In the genomic region with DNA sequence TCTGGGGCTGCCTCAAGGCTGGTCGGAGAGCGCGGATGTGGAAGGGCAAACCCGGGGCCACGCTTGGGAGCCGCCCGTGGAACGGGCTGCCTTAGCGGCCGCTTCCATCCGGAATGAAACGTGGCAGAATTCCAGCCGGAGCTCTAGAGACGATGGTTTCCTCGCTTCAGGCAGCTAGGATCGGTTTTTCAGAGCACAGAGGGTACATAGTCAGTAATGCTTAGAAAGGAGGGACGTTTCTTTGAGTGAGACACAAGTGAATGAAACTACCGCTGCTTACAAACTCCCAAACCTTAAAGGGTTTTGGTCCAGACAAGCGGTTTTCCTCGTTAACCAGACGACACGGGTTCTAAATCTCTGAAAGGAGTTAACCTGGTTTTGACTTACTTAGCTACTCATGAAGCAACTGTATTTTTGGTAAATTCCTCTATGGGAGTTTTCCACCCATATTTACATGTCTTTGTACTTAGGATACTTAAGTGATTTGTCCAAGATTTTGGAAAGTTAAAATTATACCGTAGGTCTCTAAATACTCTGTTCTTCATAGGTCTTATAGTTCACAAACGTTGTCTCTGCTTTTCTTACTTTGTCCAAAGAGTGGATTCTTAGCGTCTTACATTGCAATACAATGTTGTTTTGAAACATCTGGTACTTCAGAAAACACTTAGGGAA, we compare ENCODE assay signal across 8 mouse cellular contexts. TPM values are rescaled to one million over a fixed set of nuclear protein-coding genes. Genes with fewer than 3 reads are reported as not detected.
DNase-seq lines count a peak whose midpoint lies in the region; ATAC-seq and TF ChIP-seq lines count a peak whose summit lies in the region.

No protein-coding gene starts in this region.

- H3K27ac ChIP-seq in heart, embryonic 10.5 days = peak overlapping the region; percentile 98
- H3K27ac ChIP-seq in CH12.LX (ENCODE audit: insufficient read depth, low read depth) = peak overlapping the region; percentile 47
- H3K27ac ChIP-seq in forebrain, embryonic 12.5 days = peak overlapping the region; percentile 95
- peak overlapping the region; percentile 91 for H3K27ac ChIP-seq in liver, embryonic 15.5 days (replicated peaks)

- intact Hi-C loops in heart, postnatal 25 days (cut with DNase I) = loop anchor here (2.0 to 5.0 kb wide), 2 partner anchors 46 to 150 kb away; a partner anchor contains a TSS

- H3K27me3 ChIP-seq in heart, embryonic 10.5 days (ENCODE audit: insufficient read depth, poor library complexity, severe bottlenecking) = no peaks in the 10 kb centered on the region
- no peaks in the 10 kb centered on the region for H3K27me3 ChIP-seq in CH12.LX (replicated peaks)
- no peaks in the 10 kb centered on the region for H3K27me3 ChIP-seq in forebrain, embryonic 12.5 days
- no peaks in the 10 kb centered on the region for H3K27me3 ChIP-seq in liver, embryonic 15.5 days

- peak overlapping the region; percentile 87 for H3K9ac ChIP-seq in CH12.LX (ENCODE audit: insufficient read depth, low read depth)
- H3K9ac ChIP-seq in forebrain, embryonic 12.5 days = peak overlapping the region; percentile 94
- peak overlapping the region; percentile 97 for H3K9ac ChIP-seq in liver, embryonic 15.5 days

- peaks cover 32% of the 10 kb centered on the region for H3K4me1 ChIP-seq in heart, embryonic 10.5 days
- peaks cover 21 to 55% of the 10 kb centered on the region in 2 experiments for H3K4me1 ChIP-seq in CH12.LX (ENCODE audit: control insufficient read depth in 1 of 2, insufficient read depth in 2 of 2)
- H3K4me1 ChIP-seq in forebrain, embryonic 12.5 days = peaks cover 33% of the 10 kb centered on the region
- peaks cover 53% of the 10 kb centered on the region for H3K4me1 ChIP-seq in liver, embryonic 15.5 days (replicated peaks)

- no peak; the same call in 1 of the 2 replicates for TF ChIP-seq RAD21 in CH12.LX (IDR thresholded peaks at IDR 0.05; ENCODE audit: low read depth, low read length)

- H3K9me3 ChIP-seq in heart, embryonic 10.5 days = no peaks in the 10 kb centered on the region
- H3K9me3 ChIP-seq in CH12.LX (replicated peaks; ENCODE audit: low read length) = no peaks in the 10 kb centered on the region
- H3K9me3 ChIP-seq in forebrain, embryonic 12.5 days = no peaks in the 10 kb centered on the region
- no peaks in the 10 kb centered on the region for H3K9me3 ChIP-seq in liver, embryonic 15.5 days (replicated peaks)

- peaks cover 74% of the 10 kb centered on the region for H3K79me2 ChIP-seq in CH12.LX (replicated peaks; ENCODE audit: control insufficient read depth, extremely low read depth, insufficient read depth, poor library complexity, severe bottlenecking)

- in situ Hi-C loops in CH12.LX (cut with MboI; ENCODE audit: low pct_ligation_motif_present, low pct_unique_long_range_greater_than_20kb, low sequenced_read_pairs) = no loop called here

- no peak for TF ChIP-seq CTCF in CH12.LX (conservative IDR thresholded peaks at IDR 0.05 in 1 of 2, IDR thresholded peaks at IDR 0.05 in 1 of 2; ENCODE audit: low read depth in 2 of 2, low read length in 2 of 2)

- H3K4me3 ChIP-seq in heart, embryonic 10.5 days = peak overlapping the region; percentile 91
- H3K4me3 ChIP-seq in CH12.LX (replicated peaks in 1 of 3; ENCODE audit: low read depth in 2 of 3, low read length in 2 of 3, poor library complexity in 1 of 3) = peak overlapping the region; percentile 75 to 84 (median 79)
- H3K4me3 ChIP-seq in forebrain, embryonic 12.5 days (replicated peaks) = peak overlapping the region; percentile 87
- peak overlapping the region; percentile 99 for H3K4me3 ChIP-seq in liver, embryonic 15.5 days (replicated peaks)

- ATAC-seq in forebrain, embryonic 12.5 days (ENCODE audit: low FRiP score) = no peak
- ATAC-seq in liver, embryonic 15.5 days (ENCODE audit: insufficient read depth) = no peak

- H3K36me3 ChIP-seq in heart, embryonic 10.5 days = peaks cover 17% of the 10 kb centered on the region
- H3K36me3 ChIP-seq in CH12.LX (replicated peaks in 1 of 2; ENCODE audit: control insufficient read depth in 1 of 2, insufficient read depth in 1 of 2, low read length in 1 of 2) = peaks cover 23 to 41% of the 10 kb centered on the region in 2 experiments
- H3K36me3 ChIP-seq in forebrain, embryonic 12.5 days (replicated peaks) = peaks cover 19% of the 10 kb centered on the region; the same call in 1 of the 2 replicates
- peaks cover 26% of the 10 kb centered on the region for H3K36me3 ChIP-seq in liver, embryonic 15.5 days (replicated peaks)

- dilution Hi-C loops in CH12.LX (cut with MboI; ENCODE audit: extremely low pct_ligation_motif_present, extremely low pct_unique_long_range_greater_than_20kb, low sequenced_read_pairs) = no loop called here

- TF ChIP-seq EP300 in CH12.LX (IDR thresholded peaks at IDR 0.05; ENCODE audit: low read length) = no peak; the same call in 1 of the 2 replicates

- H3K4me2 ChIP-seq in CH12.LX (ENCODE audit: insufficient read depth, low read depth, poor library complexity, severe bottlenecking) = peak overlapping the region; percentile 14; the same call in 1 of the 2 replicates
- peak overlapping the region; percentile 51 for H3K4me2 ChIP-seq in forebrain, embryonic 12.5 days
- peak overlapping the region; percentile 100 for H3K4me2 ChIP-seq in liver, embryonic 15.5 days

- DNase-seq in heart, embryonic 10.5 days (ENCODE audit: low spot score) = no peak
- no peak for DNase-seq in heart, postnatal 25 days (ENCODE audit: low spot score)
- no peak for DNase-seq in CH12.LX (ENCODE audit: extremely low read depth)
- DNase-seq in frontal cortex, postnatal 10 days (ENCODE audit: low spot score in 2 of 2) = no peak
- DNase-seq in layer of hippocampus, postnatal 14 days (ENCODE audit: low spot score in 2 of 2) = no peak
- no peak for DNase-seq in testis, postnatal 14 days (ENCODE audit: low spot score)

- WGBS in heart, embryonic 10.5 days = under 1% methylated on average over 25 of the region's 25 CpGs
- under 1% methylated on average over 25 of the region's 25 CpGs for WGBS in forebrain, embryonic 12.5 days
- WGBS in liver, embryonic 15.5 days (ENCODE audit: insufficient replicate concordance) = under 1% methylated on average over 25 of the region's 25 CpGs

- no peak for TF ChIP-seq POLR2A in CH12.LX (IDR thresholded peaks at IDR 0.05; ENCODE audit: low read depth, low read length)

TF ChIP-seq in CH12.LX, 34 proteins besides CTCF, POLR2A, EP300 and RAD21:
- TF ChIP-seq KAT2A (IDR thresholded peaks at IDR 0.05; ENCODE audit: insufficient replicate concordance, low read length) = 0 out of 2 replicates have a peak, but pooled peaks have one; percentile 31
- TF ChIP-seq MXI1 (IDR thresholded peaks at IDR 0.05; ENCODE audit: low read depth, low read length) = 0 out of 2 replicates have a peak, but pooled peaks have one; percentile 44
- TF ChIP-seq USF1 (IDR thresholded peaks at IDR 0.05; ENCODE audit: low read depth, low read length) = no peak
- 0 out of 2 replicates have a peak, but pooled peaks have one; percentile 34 for TF ChIP-seq UBTF (IDR thresholded peaks at IDR 0.05; ENCODE audit: low read depth, low read length)
- no peak for TF ChIP-seq MAZ (IDR thresholded peaks at IDR 0.05; ENCODE audit: low read depth, low read length)
- 0 out of 2 replicates have a peak, but pooled peaks have one; percentile 18 for TF ChIP-seq JUND (conservative IDR thresholded peaks at IDR 0.05; ENCODE audit: low read depth, low read length)
- peak; percentile 59 for TF ChIP-seq SIN3A (IDR thresholded peaks at IDR 0.05; ENCODE audit: low read length)
- peak; percentile 92; the same call in 1 of the 2 replicates for TF ChIP-seq CHD1 (IDR thresholded peaks at IDR 0.05; ENCODE audit: low read depth, low read length)
TF ChIP-seq in CH12.LX: peak in this region for 6.

RNA-seq across cellular contexts. Expression of a gene that starts 0.8 kb away (rescaled TPM):
- polyA plus RNA-seq in heart, embryonic 10.5 days (2016; fragmentation: Nextera tagmentation; extraction: Ambion mirVana) = 459 and 498 TPM in 2 replicates
- total RNA-seq in heart, postnatal 25 days (2021) = 100 to 1,000 TPM; 141 to 147 TPM
- total RNA-seq in CH12.LX (2012; rRNA removed) (528 and 548 TPM in 2 replicates), CH12.LX (2014; rRNA removed) (1,358 and 1,567 TPM in 2 replicates)
- polyA plus RNA-seq in CH12.LX (2012; ENCODE audit: insufficient read length, low read depth) = 671 and 678 TPM in 2 replicates
- polyA plus RNA-seq in forebrain, embryonic 12.5 days (2016; fragmentation: Nextera tagmentation; extraction: Ambion mirVana) = 467 and 480 TPM in 2 replicates
- 290 and 291 TPM in 2 replicates for polyA plus RNA-seq in liver, embryonic 15.5 days (2015; fragmentation: Nextera tagmentation; extraction: Ambion mirVana)
- total RNA-seq in layer of hippocampus, postnatal 14 days (2021) = 100 to 1,000 TPM; 296 to 301 TPM

RNA-seq across cellular contexts. Expression of a gene that starts 1.0 kb away (rescaled TPM):
- 8.6 and 14.0 TPM in 2 replicates for polyA plus RNA-seq in heart, embryonic 10.5 days (2016; fragmentation: Nextera tagmentation; extraction: Ambion mirVana)
- total RNA-seq in heart, postnatal 25 days (2021) = 10 to 100 TPM in 1 of 2 experiments, 1 to 10 TPM in 1; 9.8 to 10.3 TPM
- 17.6 and 20.4 TPM in 2 replicates for total RNA-seq in CH12.LX (2012; rRNA removed)
- total RNA-seq in CH12.LX (2014; rRNA removed) = 29.7 and 30.9 TPM in 2 replicates
- polyA plus RNA-seq in CH12.LX (2012; ENCODE audit: insufficient read length, low read depth) = 36.4 and 38.5 TPM in 2 replicates
- polyA plus RNA-seq in forebrain, embryonic 12.5 days (2016; fragmentation: Nextera tagmentation; extraction: Ambion mirVana) = 35.7 and 39.1 TPM in 2 replicates
- 1.9 and 2.3 TPM in 2 replicates for polyA plus RNA-seq in liver, embryonic 15.5 days (2015; fragmentation: Nextera tagmentation; extraction: Ambion mirVana)
- 10 to 100 TPM; 45.1 to 45.9 TPM for total RNA-seq in layer of hippocampus, postnatal 14 days (2021)

Comparison
In these comparisons a context has a peak if more than half of its experiments do, and no peak if none do; other contexts are left out.
1. H3K27ac ChIP-seq: peak in every context shown above with its lines; median percentile 98 in heart, embryonic 10.5 days; 95 in forebrain, embryonic 12.5 days; 91 in liver, embryonic 15.5 days; 47 in CH12.LX.
2. H3K4me2 ChIP-seq: peak in every context shown above with its lines; median percentile 100 in liver, embryonic 15.5 days; 51 in forebrain, embryonic 12.5 days; 14 in CH12.LX.